Mouse (Mus musculus) common myeloid progenitor, adult 5-6 weeks (primary cell): ENCODE data around the gene Zfp426. TPM values are rescaled to one million over a fixed set of nuclear protein-coding genes. Genes with fewer than 3 reads are reported as not detected.

ENCODE experiments used
- ATAC-seq: replicated peaks from 2 replicates; pipeline ENCODE4 v1.8.0; 2016; ENCODE audit warnings: low read depth, mild to moderate bottlenecking, moderate TSS enrichment, inconsistent platforms; ENCODE audit not compliant: poor library complexity, severe bottlenecking
- total RNA-seq: library from RNA; stranded (forward); fragments of 200-1000, 187-1606 nt; gene quantifications from 2 replicates; pipeline ENCODE4 v1.2.3, GENCODE M21; 2017

Zfp426 gene
- 22.2 and 25.2 TPM in 2 replicates for total RNA-seq

DNA sequence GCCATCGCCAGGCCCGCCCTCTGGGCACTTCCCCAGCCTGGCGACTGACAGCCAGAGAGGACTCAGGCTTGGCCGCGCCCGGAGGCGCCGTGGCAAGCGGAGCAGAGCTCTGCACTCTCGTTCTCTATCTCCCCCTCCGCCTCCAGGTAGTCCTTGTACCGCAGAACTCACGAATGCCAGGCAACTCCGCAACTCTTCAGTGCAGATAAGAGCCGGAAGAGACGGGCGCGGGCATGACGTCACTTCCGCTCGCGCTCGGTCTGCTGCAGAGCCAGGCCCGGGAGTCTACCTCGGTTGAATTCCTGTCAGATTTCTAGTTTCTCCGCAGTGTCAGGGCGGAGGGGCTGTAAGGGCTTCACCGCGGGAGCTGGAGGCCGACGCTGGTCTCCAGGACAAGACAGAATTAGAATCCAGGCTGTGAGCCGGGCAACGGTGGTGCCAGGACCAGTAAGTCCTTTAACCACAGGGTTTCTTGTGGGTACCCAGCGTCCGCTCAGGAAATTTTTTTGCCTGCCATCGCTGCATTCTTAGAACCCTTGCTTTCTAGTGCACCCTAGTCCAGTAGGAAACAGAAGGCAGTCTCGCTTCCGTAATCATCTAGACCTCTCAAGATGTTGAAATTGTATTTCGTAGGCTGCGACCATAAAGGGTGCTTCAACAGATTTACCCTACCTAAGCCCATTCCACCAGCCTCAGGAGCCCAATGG is at the start of gene Zfp426:
Gene Zfp426, minus strand, starts transcription at position 220 of the 707 bp plus-strand sequence.
- ATAC-seq = peak; percentile 92

DNA sequence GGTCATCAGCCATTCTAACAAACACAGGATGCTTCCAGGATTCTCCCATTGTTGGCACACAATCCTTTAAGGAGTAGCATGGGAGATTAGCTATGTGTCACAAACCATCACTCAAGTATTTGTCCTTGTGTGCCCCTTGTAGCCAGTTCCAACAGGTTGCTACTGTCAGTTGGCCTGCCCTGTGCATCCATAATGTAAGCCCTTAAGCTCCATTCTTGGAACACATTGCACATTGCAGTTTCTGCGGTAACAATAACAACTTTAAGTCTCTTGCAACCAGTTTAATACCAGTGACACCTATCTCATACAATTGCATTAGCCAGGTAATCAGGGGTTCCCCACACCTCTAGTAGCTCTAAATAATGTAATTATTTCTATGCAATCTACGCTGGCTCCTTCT is 44.1 kb upstream of the Zfp426 start:
- ATAC-seq = no peak

DNA sequence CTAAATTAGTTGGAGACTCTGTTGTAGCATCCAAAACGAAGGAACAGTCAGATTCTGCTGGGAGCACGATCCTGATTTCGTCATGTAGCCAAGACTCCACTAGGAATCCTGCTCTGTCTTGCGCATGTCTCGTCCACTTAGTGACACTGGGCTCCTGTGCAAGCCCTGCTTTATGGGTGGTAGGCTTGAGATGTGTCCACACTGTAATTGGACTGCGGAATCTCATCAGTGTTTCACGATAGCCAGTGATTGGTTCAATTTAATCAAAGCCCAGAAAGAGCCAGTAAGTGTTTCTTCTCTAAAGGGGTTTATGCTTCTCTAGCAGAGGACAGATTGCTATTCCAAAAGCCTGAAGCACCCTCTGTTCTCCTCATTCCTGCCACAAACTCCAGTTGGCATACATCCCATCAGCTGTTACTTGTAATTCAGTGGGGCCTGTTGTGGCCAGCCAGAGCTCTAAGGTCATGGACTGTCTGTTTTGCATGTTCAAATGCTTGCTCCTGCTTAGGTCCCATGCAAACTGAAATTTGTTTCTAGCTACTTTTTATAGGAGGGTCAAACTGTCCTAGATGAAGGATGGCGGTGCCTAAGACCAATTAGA is 41.9 kb upstream of the Zfp426 start:
- ATAC-seq = no peak

DNA sequence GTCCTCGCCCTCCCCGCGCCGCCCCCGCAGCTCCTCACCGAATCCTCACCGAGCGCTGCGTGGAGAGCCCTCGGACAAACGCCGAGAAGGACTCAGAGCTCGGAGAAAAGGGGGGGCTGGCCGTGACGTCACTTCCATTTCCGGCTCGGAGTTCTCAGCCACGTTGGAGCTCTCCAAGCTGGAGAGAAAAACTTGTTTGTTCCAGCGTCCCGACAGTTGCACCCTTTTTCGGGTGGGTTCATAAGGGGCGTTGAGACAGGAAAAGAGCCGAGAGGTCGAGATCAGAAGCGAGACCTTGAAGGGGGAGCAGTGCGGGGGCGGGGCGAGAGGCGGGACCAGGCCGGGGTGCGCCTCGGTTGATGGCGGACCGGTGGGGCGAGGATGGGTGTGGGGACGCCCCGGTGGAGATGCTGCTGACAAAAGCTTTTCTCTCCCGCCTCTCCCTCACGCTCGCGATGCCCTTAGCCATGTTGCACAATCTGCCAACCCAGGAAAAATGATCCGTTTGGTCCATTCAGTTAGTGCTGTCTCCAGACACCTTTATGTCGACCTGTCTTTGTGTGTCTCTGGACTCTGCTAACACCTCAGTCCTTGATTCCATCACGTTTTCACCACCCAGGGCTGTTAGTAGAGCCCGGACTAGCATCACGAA is 28.9 kb upstream of the Zfp426 start, which contains the start of gene Zfp266:
Gene Zfp266, minus strand, starts transcription at position 112 of the 652 bp plus-strand sequence.
- ATAC-seq = peak; percentile 94

DNA sequence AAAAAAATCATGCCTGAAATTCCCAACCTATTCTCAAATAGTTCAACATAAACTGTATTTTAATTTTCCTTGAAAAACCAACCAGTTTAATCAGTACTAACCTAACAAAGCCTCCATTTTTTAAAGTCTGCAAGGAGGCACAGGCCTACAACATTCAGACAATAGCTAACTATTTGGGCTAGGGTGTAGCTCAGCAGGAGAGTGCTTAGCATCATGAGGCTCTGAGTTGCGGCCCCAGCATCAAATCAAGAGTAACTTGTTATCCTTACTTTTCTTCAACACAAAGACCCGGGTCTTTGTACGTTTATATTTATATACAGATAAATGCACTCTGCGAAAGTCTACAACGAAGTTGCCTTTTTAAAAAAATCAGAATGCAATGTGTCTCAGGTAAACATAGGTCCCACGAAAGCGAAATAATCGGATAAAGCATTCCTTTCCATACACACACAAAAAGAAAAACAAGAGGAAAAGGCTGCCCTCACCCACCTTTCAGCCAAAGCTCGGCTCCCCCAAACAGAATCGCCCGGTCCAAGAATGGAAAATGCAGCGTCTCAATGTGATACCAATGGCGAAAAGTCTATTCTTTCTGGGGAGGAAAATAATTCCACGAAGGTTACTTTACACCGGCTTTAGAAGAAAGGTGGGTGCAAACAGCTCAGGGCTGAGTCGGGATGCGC is 28.1 kb upstream of the Zfp426 start:
- ATAC-seq = no peak

DNA sequence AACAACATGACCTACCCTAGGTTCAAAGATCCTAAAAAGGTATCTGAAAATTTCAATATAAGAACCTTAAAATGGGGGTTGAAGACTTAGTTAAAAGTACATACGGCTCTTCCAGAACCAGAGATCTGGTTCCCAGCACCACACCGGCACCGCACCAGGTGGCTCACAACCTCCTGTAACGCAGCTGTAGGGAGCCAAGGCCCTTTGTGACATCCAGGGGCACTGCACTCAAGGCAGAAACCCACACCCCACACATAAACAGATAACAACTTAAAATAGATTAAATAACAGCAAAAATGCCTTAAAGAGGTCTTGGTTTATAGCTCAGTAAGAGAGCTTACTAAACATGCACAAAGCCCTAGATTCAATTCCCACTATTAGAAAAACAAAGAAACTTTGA is 27.4 kb upstream of the Zfp426 start:
- no peak for ATAC-seq

DNA sequence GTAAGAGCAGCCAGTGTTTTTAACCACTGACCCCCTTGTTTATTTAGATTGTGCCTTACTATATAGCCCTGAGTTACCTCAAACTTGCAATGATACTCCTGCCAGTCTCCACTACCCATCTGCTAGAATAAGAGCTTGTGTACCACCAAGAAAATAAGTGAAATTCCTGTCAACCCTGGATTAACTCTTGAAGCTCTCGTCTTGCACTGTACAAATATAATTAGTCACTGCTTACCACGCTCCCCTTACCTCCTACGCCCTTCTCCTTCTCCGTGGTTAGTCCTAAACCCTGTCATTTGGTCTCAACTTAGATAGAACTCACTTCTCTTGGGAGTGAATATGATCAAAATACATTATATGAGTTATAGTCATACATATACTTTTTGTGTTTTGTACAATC is 26.2 kb upstream of the Zfp426 start:
- ATAC-seq = no peak

DNA sequence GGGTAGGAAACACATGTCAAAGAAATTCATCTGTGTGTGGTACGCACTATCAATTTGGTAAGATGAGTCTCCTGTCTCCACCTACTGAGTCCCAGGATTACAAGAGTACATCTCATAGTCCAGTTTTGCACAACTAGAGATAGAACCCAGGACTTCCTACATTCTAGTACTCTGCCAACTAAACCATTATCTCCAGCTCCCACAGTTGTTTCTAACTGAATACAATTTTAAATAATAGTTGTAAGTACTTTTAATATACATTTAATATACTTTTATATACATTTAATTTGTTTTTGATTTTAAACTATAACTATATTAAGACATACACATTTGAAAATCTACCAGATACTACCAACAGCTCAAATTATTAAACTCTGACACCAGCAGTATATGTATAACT is 25.2 kb upstream of the Zfp426 start:
- ATAC-seq = no peak

DNA sequence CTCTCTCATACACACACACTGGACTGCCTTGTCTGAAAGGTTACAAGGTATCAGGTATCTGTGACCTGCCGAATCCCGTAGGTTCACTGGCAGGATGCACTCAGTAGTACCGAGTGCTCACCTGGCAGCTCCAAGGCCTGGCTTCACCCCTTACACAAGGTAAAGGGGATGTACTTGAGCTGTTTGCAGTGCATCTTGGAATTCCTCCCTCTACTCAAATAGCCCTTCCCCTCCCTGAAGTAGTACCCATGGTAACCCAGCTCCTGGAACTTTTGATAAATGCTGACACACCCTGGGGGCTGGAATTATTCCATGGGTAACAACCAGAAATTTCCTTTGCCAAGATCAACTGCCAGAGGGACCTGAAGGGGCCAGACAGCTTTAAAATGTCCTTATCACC is 21.5 kb upstream of the Zfp426 start:
- no peak for ATAC-seq

DNA sequence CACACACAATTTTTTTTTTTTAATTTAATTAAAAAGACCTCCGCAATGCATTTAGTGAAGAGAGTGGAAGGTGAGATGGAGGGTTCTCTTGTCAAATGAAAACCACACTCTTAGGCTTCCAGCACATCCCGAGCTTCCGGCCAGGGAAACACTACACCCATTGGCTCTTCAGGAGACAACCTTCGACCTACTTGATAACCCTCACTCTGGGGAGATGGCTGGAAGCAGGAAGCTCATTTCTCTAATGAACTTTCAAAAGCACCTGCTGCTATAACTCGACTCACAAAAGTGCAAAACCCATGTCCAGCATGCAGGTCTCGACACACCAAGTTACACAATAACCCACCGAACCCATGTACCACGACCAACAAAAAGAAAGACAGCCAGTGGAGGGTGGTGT is 20.2 kb upstream of the Zfp426 start:
- ATAC-seq = no peak

DNA sequence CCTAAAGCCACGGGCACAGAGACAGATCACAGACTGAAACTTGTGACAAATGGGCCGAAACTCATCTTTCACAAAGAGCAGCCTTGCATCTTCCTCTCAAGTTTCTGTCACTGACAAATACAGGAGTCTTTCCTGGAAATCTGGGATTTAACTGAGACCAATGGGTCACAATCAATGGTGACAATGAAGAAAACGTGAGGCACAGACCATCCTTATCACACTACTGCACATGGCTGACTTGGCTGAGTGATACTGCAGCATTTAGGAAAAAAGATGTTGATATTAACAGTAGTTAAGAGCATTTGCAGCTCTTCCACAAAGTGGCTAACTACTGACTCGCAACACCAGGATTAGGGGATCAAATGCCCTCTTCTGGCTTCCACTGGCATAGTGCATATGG is 19.1 kb upstream of the Zfp426 start:
- ATAC-seq = no peak

DNA sequence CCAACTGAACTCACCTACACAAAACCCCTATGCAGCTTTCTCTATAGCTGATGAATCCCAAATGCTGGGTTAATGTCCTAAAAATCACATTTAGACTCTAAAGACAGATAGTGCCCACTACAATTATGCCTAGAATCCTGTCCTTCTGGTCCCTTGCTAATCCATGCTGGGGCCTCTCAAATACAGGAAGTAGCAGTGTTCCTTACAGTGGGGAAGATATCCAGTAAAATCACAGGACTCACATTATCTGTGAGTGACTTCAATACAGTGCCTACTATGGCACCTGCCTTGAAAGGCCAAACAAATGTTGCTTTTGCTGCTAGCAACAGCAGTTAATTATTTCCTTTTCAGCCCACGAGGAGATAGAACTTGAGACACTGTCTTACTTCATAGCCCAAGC is 17.8 kb upstream of the Zfp426 start:
- ATAC-seq = no peak

DNA sequence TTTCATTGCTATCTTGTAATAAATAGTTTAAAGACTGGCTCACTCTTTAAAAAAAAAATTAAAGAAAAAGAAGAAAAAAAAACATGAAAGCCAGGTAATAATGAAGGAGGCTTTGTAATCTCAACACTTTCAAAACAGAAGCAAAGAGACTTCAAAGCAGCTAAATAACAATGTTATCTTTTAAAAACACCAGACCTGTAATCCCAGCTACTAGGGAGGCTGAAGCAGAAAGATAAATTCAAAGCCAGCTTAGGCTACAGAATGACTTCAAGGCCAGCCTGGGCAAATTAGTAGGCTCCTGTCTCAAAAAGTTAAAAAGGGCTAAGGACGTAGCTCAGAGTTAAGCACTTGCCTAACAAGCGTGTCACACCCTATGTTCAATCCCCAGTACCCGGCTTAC is 17.1 kb upstream of the Zfp426 start:
- peak; percentile 63; the same call in 1 of the 2 replicates for ATAC-seq

DNA sequence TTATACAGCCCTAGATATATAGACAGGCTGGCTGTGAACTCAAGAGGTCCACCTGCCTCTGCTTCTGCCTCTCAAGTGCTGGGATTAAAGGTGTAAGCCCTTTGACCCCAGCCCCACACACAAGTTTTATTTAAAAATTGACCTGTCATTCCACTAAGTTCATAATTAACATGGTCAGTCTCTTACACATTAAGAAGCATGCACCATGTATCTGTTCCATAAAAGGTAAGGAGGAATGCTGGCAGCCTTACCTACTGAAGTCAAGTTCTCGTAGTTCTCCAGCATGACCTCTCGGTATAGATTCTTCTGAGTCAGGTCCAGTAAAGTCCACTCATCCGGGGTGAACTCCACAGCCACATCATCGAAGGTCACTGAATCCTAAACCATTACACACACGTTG is 12.3 kb upstream of the Zfp426 start:
- no peak for ATAC-seq

DNA sequence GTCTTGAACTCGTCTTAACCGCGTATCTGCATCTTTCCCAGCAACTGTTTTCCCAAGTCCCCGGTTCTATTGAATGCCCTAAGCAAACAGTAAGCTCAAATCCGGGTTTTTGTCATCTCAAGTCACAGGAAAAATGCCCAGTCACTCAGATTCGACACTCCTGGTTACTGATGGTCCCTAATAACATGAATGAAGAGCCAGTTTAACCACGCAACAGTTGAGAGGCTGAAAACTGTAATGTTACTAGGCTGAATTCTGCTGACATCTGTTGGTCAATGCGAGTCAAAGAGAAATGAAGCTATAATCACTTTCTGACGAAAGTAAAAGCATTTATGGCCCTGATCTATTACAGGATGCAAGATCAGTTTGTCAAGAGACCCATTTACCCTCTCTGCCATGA is 735 bp upstream of the Zfp426 start:
- peak; percentile 17 for ATAC-seq

DNA sequence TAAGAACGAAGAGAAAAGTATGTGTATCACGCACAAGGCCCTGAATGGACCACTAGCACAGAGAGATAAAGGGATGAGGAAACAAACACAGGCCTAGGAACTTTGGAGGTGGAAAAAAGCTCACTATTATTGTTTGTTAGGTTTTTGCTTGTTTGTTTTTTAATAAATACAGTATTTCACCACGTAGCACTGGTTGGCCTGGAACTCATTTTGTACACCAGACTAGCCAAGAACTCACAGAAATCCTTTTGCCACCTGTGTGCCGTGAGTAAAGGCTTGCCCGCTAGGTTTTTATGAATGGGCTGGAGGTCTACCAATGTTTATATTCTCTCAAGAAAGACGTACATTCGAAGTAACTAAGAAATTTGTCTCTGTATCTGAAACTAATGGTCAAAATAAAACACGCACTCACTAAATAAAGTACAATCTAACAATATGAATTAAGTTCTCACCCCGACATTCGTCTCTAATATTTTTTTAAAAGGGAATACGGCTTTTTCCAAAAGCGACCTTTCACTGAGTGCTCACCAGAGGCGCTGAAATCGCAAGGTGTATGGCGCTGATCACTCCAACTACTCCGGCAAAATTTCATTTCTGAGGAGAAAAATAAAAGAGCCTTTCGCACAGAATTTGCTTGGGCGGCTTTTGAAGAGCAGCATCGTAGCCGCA is 554 bp downstream of the Zfp426 start:
- ATAC-seq = no peak

DNA sequence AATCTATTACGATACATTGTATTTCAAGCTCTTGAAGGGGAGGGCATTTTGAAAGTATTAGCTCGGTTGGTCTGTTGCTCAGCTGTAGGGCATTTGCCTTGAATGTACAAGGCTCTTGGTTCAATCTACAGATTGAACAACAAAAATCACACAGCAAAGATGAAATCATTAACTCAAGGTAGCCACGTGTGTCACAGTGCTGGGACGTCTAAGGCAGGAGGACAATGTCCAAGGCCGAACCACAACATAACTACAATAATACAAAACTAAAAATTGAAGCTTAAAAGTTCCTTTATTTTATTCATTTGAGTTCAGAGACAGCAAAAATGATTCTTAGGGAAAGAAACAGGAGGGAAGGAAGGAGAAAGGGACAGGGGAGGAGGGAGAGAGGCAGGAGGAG is 3.0 kb downstream of the Zfp426 start:
- ATAC-seq = no peak

DNA sequence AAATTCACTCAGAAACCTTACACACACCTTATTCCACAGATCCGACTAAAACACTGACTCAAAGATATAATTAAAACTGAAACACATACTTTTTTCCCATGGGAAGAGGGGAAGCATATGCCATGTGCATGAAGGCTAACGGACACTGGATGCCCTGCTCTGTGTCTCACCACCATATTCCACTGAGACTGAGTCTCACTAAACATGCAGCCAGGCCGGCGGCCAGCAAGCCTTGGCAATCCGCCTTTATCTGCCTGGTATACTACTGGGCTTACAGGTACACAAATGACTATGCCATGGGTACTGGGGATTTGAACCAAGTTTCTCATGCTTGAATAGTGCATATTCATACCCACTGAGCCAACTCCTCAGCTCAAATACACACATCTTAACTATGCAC is 13.2 kb downstream of the Zfp426 start:
- no peak for ATAC-seq

DNA sequence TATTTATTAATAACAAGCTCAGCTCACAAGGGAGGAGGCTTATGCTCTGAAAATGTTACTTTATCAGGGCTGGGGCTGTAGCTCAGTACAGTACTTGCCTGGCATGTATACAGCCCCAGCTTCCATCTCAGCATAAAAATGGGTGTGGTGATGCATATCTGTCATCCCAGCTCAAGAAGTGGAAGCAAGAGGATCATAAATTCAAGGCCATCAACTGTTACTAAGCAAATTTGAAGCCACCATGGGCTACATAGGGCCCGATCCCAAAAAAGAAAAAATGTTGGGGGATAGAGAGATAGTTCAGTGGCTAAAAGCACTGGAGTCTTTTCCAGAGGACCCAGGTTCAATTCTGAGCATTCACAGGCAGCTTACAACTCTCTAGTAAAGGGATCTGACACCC is 15.9 kb downstream of the Zfp426 start:
- ATAC-seq = no peak

DNA sequence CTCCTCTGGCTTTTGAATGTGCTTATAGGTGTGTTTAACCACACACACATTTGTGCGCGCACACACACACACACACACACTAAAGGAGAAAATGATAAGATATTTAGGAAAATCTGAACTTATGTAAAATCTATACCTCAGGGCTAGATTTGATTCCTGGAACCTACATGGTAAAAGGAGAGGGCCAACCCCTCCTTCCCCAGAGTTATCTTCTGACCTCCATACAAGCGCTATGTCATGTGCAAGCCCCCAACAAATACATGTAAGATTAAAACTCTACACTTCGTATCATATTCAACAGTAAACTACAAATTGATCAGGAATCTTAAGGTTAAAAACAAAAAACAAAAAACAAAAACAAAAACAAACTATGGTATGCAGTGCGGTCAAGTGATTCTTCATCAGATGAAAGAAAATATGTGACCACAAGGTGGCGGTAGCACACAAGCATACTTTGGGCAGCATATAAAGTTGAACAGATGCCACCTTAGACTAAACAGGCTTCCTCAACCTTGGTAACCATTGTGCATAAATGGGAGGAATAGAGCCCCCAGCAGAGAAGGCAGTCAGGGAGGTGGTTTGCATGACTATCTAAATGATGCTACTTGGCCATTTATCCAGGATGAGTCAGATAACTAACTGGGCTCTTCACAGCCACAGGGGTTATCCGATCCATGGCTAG is 25.6 kb downstream of the Zfp426 start:
- peak; percentile 97 for ATAC-seq
